Mouse (Mus musculus): Measurements from ENCODE around the gene Rapgef5. TPM values are rescaled to one million over a fixed set of nuclear protein-coding genes. Genes with fewer than 3 reads are reported as not detected.

Gene Rapgef5
- total and polyA plus RNA-seq, 3 experiments, result not detected

- no peak overlapping the region for H3K9ac ChIP-seq (ENCODE audit: control insufficient read depth, low read depth, low read length, poor library complexity, severe bottlenecking)
- no peaks in the 10 kb centered on the region for H3K27me3 ChIP-seq (ENCODE audit: control insufficient read depth in 1 of 2, insufficient read depth in 2 of 2, low read length in 2 of 2)
- H3K36me3 ChIP-seq (ENCODE audit: control insufficient read depth in 1 of 2, insufficient read depth in 2 of 2, low read length in 2 of 2), result no peaks in the 10 kb centered on the region
- H3K9me3 ChIP-seq (replicated peaks; ENCODE audit: insufficient read depth, low read length), result no peaks in the 10 kb centered on the region; the same call in 1 of the 2 replicates
- H3K27ac ChIP-seq (ENCODE audit: control insufficient read depth, low read depth, low read length), result no peak overlapping the region
- DNase-seq (ENCODE audit: low read depth, low spot score), result no peak
- H3K4me1 ChIP-seq (ENCODE audit: control insufficient read depth in 1 of 2, insufficient read depth in 2 of 2, low read length in 2 of 2), result no peaks in the 10 kb centered on the region
- H3K79me2 ChIP-seq (ENCODE audit: control insufficient read depth, insufficient read depth, low read length, poor library complexity), result no peaks in the 10 kb centered on the region
- TF ChIP-seq EP300 (IDR thresholded peaks at IDR 0.05; ENCODE audit: low read depth in 1 of 2, low read length in 2 of 2), result no peak
- TF ChIP-seq POLR2AphosphoS5 (IDR thresholded peaks at IDR 0.05; ENCODE audit: borderline replicate concordance, low read depth, low read length), result no peak
- no peak for TF ChIP-seq E2F4 (IDR thresholded peaks at IDR 0.05; ENCODE audit: borderline replicate concordance, low read depth, low read length)
- TF ChIP-seq RAD21 (IDR thresholded peaks at IDR 0.05; ENCODE audit: low read depth, low read length), result no peak
- no peak for TF ChIP-seq SMC3 (IDR thresholded peaks at IDR 0.05; ENCODE audit: low read depth, low read length)
- TF ChIP-seq MAZ (IDR thresholded peaks at IDR 0.05; ENCODE audit: low read depth, low read length), result no peak
- TF ChIP-seq POLR2A (IDR thresholded peaks at IDR 0.05; ENCODE audit: control insufficient read depth in 1 of 2, insufficient read depth in 1 of 2, low read depth in 1 of 2, low read length in 2 of 2, poor library complexity in 1 of 2), result no peak
- no peak for TF ChIP-seq ETS1 (IDR thresholded peaks at IDR 0.05; ENCODE audit: low read depth, low read length)
- TF ChIP-seq CHD1 (IDR thresholded peaks at IDR 0.05; ENCODE audit: low read depth, low read length), result no peak
- no peak for TF ChIP-seq MYC (IDR thresholded peaks at IDR 0.05; ENCODE audit: low read depth, low read length)
- TF ChIP-seq MEF2A (IDR thresholded peaks at IDR 0.05; ENCODE audit: extremely low read depth, insufficient replicate concordance, low read depth, low read length, poor library complexity, severe bottlenecking), result no peak
- no peak for TF ChIP-seq UBTF (IDR thresholded peaks at IDR 0.05; ENCODE audit: borderline replicate concordance, insufficient read depth, low read depth, low read length)
- TF ChIP-seq JUND (IDR thresholded peaks at IDR 0.05; ENCODE audit: low read depth, low read length), result no peak
- TF ChIP-seq CHD2 (IDR thresholded peaks at IDR 0.05; ENCODE audit: low read length), result no peak
- no peak for TF ChIP-seq SIN3A (IDR thresholded peaks at IDR 0.05; ENCODE audit: low read length)
- TF ChIP-seq USF1 (IDR thresholded peaks at IDR 0.05; ENCODE audit: low read depth, low read length), result no peak
- no peak for TF ChIP-seq GABPA (IDR thresholded peaks at IDR 0.05; ENCODE audit: low read depth, low read length)
- no peak for TF ChIP-seq HCFC1 (IDR thresholded peaks at IDR 0.05; ENCODE audit: low read depth, low read length)
- no peak for TF ChIP-seq NRF1 (IDR thresholded peaks at IDR 0.05; ENCODE audit: insufficient read depth, low read depth, low read length, poor library complexity, severe bottlenecking)
- no peak for TF ChIP-seq TBP (IDR thresholded peaks at IDR 0.05; ENCODE audit: low read depth, low read length)
- H3K4me3 ChIP-seq (ENCODE audit: control insufficient read depth in 1 of 2, insufficient read depth in 1 of 2, low read depth in 2 of 2, low read length in 2 of 2), result no peak overlapping the region
These were observed 12.3 kb downstream of the Rapgef5 start for GRCm38 (mm10) chr12:117528509-117529145.

- no peak for TF ChIP-seq NRF1 (IDR thresholded peaks at IDR 0.05; ENCODE audit: insufficient read depth, low read depth, low read length, poor library complexity, severe bottlenecking)
- no peak for TF ChIP-seq MXI1 (IDR thresholded peaks at IDR 0.05; ENCODE audit: low read depth, low read length)
- TF ChIP-seq RAD21 (IDR thresholded peaks at IDR 0.05; ENCODE audit: low read depth, low read length), result no peak
- TF ChIP-seq MAX (IDR thresholded peaks at IDR 0.05; ENCODE audit: low read length), result no peak
- Histone ChIP-seq H3K9me3 (replicated peaks; ENCODE audit: insufficient read depth, low read length) (no peaks in the 10 kb centered on the region; the same call in 1 of the 2 replicates), H3K36me3 (ENCODE audit: control insufficient read depth in 1 of 2, insufficient read depth in 2 of 2, low read length in 2 of 2) (no peaks in the 10 kb centered on the region), H3K27ac (ENCODE audit: control insufficient read depth, low read depth, low read length) (no peak overlapping the region), H3K79me2 (ENCODE audit: control insufficient read depth, insufficient read depth, low read length, poor library complexity) (no peaks in the 10 kb centered on the region), H3K27me3 (ENCODE audit: control insufficient read depth in 1 of 2, insufficient read depth in 2 of 2, low read length in 2 of 2) (no peaks in the 10 kb centered on the region), H3K9ac (ENCODE audit: control insufficient read depth, low read depth, low read length, poor library complexity, severe bottlenecking) (no peak overlapping the region), H3K4me1 (ENCODE audit: control insufficient read depth in 1 of 2, insufficient read depth in 2 of 2, low read length in 2 of 2) (no peaks in the 10 kb centered on the region), H3K4me3 (ENCODE audit: control insufficient read depth in 1 of 2, insufficient read depth in 1 of 2, low read depth in 2 of 2, low read length in 2 of 2) (no peak overlapping the region)
- no peak for DNase-seq (ENCODE audit: low read depth, low spot score)
These were observed 14.8 kb downstream of the Rapgef5 start for GRCm38 (mm10) chr12:117531106-117531505.

All from MEL (cell line).